Mouse (Mus musculus) liver, embryonic 13.5 days (tissue): ENCODE results near the gene Siah3. TPM values are rescaled to one million over a fixed set of nuclear protein-coding genes. Genes with fewer than 3 reads are reported as not detected.
"Not testable (repeated sequence)": the region's sequence is repeated elsewhere in the genome, so short reads cannot be mapped to it uniquely, and the experiment has no call there.

Experiments
- ATAC-seq: fragments of 200-750 bp; cut with Nextera tagmentation; 2 replicates; pipeline ENCODE4 v1.8.0; 2017; ENCODE audit warnings: low read depth, mild to moderate bottlenecking, moderate number of reproducible peaks, moderate library complexity
- DNase-seq: peaks from one replicate; pipeline ENCODE4 v3.0.0; 2022
- H3K27ac ChIP-seq: fragments of 300-500 bp; sonication (generic); 2 replicates; pipeline ENCODE4 v1.5.1; 2015; ENCODE audit warnings: moderate library complexity, mild to moderate bottlenecking, inconsistent platforms
- H3K27me3 ChIP-seq: fragments of 300-500 bp; sonication (generic); 2 replicates; pipeline ENCODE4 v1.6.1; 2015; ENCODE audit warnings: mild to moderate bottlenecking, inconsistent platforms
- H3K36me3 ChIP-seq: fragments of 300-500 bp; sonication (generic); 2 replicates; pipeline ENCODE4 v1.6.1; 2015; ENCODE audit warnings: mild to moderate bottlenecking, inconsistent platforms
- H3K4me1 ChIP-seq: fragments of 300-500 bp; sonication (generic); replicated peaks from 2 replicates; pipeline ENCODE4 v1.6.1; 2015; ENCODE audit warnings: inconsistent platforms
- H3K4me2 ChIP-seq: fragments of 300-500 bp; sonication (generic); 2 replicates; pipeline ENCODE4 v1.6.1; 2015; ENCODE audit warnings: inconsistent platforms, mild to moderate bottlenecking, moderate library complexity
- H3K4me3 ChIP-seq: fragments of 300-500 bp; sonication (generic); replicated peaks from 2 replicates; pipeline ENCODE4 v1.5.1; 2015; ENCODE audit warnings: mild to moderate bottlenecking, inconsistent platforms
- H3K9ac ChIP-seq: fragments of 300-500 bp; sonication (generic); 2 replicates; pipeline ENCODE4 v1.6.1; 2015; ENCODE audit warnings: mild to moderate bottlenecking, inconsistent platforms
- H3K9me3 ChIP-seq: fragments of 300-500 bp; sonication (generic); replicated peaks from 2 replicates; pipeline ENCODE4 v1.6.1; 2016; ENCODE audit warnings: inconsistent platforms
- WGBS: fragments of 180-500 bp; shearing (Covaris S2); methylation state at CpG from one replicate; pipeline ENCODE4 v1.1.7; 2015; ENCODE audit not compliant: insufficient replicate concordance; 5-methylcytosine and 5-hydroxymethylcytosine counted together
- polyA plus RNA-seq: library from polyadenylated mRNA; unstranded; fragments of >200 nt; fragmentation: Nextera tagmentation; extraction: Ambion mirVana; gene quantifications from 2 replicates; pipeline ENCODE4 v1.2.1, GENCODE M21; 2015

The Siah3 gene
- polyA plus RNA-seq, 1 experiment from 2014 or later, result 0.06 TPM

GRCm38 (mm10) chr14:75445948-75446281, 9.9 kb upstream of the Siah3 start:
- DNase-seq, result no peak
- H3K27ac ChIP-seq, result no peak overlapping the region
- ATAC-seq, result no peak
- H3K27me3 ChIP-seq, result no peaks in the 10 kb centered on the region
- peaks cover 7% of the 10 kb centered on the region; the same call in 1 of the 2 replicates for H3K4me1 ChIP-seq
- no peaks in the 10 kb centered on the region for H3K9me3 ChIP-seq
- peak overlapping the region; percentile 28 for H3K4me3 ChIP-seq
- 13% methylated on average over 6 of the region's 6 CpGs for WGBS
- H3K36me3 ChIP-seq, result no peaks in the 10 kb centered on the region
- H3K4me2 ChIP-seq, result peak overlapping the region; percentile 56
- H3K9ac ChIP-seq, result peak overlapping the region; percentile 33; the same call in 1 of the 2 replicates

GRCm38 (mm10) chr14:75446314-75446713, 9.5 kb upstream of the Siah3 start:
- H3K4me3 ChIP-seq, ATAC-seq, H3K27ac ChIP-seq, H3K9me3 ChIP-seq, H3K36me3 ChIP-seq, H3K27me3 ChIP-seq, H3K4me2 ChIP-seq, H3K9ac ChIP-seq, H3K4me1 ChIP-seq, DNase-seq: not testable (repeated sequence)

- ATAC-seq, result no peak
- Histone ChIP-seq H3K27ac (no peak overlapping the region), H3K4me3 (no peak overlapping the region), H3K36me3 (no peaks in the 10 kb centered on the region), H3K4me1 (0 out of 2 replicates have a peak, but pooled peaks cover 3% of the 10 kb centered on the region), H3K9ac (no peak overlapping the region), H3K9me3 (no peaks in the 10 kb centered on the region), H3K4me2 (no peak overlapping the region), H3K27me3 (peaks cover 26% of the 10 kb centered on the region)
- WGBS, result 82% methylated on average over 4 of the region's 4 CpGs
- no peak for DNase-seq
Observed at GRCm38 (mm10) chr14:75453906-75454305, 1.9 kb upstream of the Siah3 start.

- DNase-seq (no peak), ATAC-seq (no peak)
- Histone ChIP-seq H3K4me3 (no peak overlapping the region), H3K4me2 (no peak overlapping the region), H3K27ac (no peak overlapping the region), H3K4me1 (0 out of 2 replicates have a peak, but pooled peaks cover 3% of the 10 kb centered on the region), H3K27me3 (peaks cover 28% of the 10 kb centered on the region), H3K9me3 (no peaks in the 10 kb centered on the region), H3K9ac (no peak overlapping the region), H3K36me3 (no peaks in the 10 kb centered on the region)
- WGBS, result 15% methylated on average over 4 of the region's 4 CpGs
Observed at GRCm38 (mm10) chr14:75454716-75455115, 1.1 kb upstream of the Siah3 start.

- Histone ChIP-seq H3K4me2 (no peak overlapping the region), H3K36me3 (no peaks in the 10 kb centered on the region), H3K9ac (no peak overlapping the region), H3K4me3 (no peak overlapping the region), H3K9me3 (no peaks in the 10 kb centered on the region), H3K4me1 (0 out of 2 replicates have a peak, but pooled peaks cover 3% of the 10 kb centered on the region), H3K27me3 (peaks cover 29% of the 10 kb centered on the region), H3K27ac (no peak overlapping the region)
- DNase-seq (no peak), ATAC-seq (no peak)
- 21% methylated on average over 3 of the region's 3 CpGs for WGBS
Observed at GRCm38 (mm10) chr14:75455361-75455742, 430 bp upstream of the Siah3 start.

- no peak overlapping the region for H3K9ac ChIP-seq
- H3K36me3 ChIP-seq, result no peaks in the 10 kb centered on the region
- WGBS, result 13% methylated on average over 13 of the region's 13 CpGs
Observed at GRCm38 (mm10) chr14:75456489-75457220, 873 bp downstream of the Siah3 start.

GRCm38 (mm10) chr14:75457221-75457600, 1.4 kb downstream of the Siah3 start:
- ATAC-seq (no peak), DNase-seq (no peak)
- H3K4me1 ChIP-seq, result 0 out of 2 replicates have a peak, but pooled peaks cover 3% of the 10 kb centered on the region
- no peak overlapping the region for H3K27ac ChIP-seq
- H3K4me2 ChIP-seq, result peak overlapping the region; percentile 49
- no peaks in the 10 kb centered on the region for H3K9me3 ChIP-seq
- WGBS, result 42% methylated on average over 8 of the region's 8 CpGs
- H3K4me3 ChIP-seq, result peak overlapping the region; percentile 23; the same call in 1 of the 2 replicates
- peaks cover 29% of the 10 kb centered on the region for H3K27me3 ChIP-seq
- H3K36me3 ChIP-seq, result no peaks in the 10 kb centered on the region
- no peak overlapping the region for H3K9ac ChIP-seq

More at GRCm38 (mm10) chr14:75456489-75457220, 873 bp downstream of the Siah3 start:
- Histone ChIP-seq H3K4me2 (peak overlapping the region; percentile 49), H3K27me3 (peaks cover 29% of the 10 kb centered on the region), H3K4me1 (0 out of 2 replicates have a peak, but pooled peaks cover 3% of the 10 kb centered on the region), H3K27ac (no peak overlapping the region), H3K4me3 (peak overlapping the region; percentile 23; the same call in 1 of the 2 replicates), H3K9me3 (no peaks in the 10 kb centered on the region)
- ATAC-seq, result no peak
- no peak for DNase-seq

- no peak overlapping the region for H3K9ac ChIP-seq
- DNase-seq (no peak), ATAC-seq (no peak)
- 46% methylated on average over 10 of the region's 10 CpGs for WGBS
- no peaks in the 10 kb centered on the region for H3K36me3 ChIP-seq
- H3K4me2 ChIP-seq, result no peak overlapping the region
- H3K27ac ChIP-seq, result no peak overlapping the region
- H3K4me1 ChIP-seq, result 0 out of 2 replicates have a peak, but pooled peaks cover 3% of the 10 kb centered on the region
- H3K27me3 ChIP-seq, result peaks cover 29% of the 10 kb centered on the region
- no peak overlapping the region for H3K4me3 ChIP-seq
- no peaks in the 10 kb centered on the region for H3K9me3 ChIP-seq
Observed at GRCm38 (mm10) chr14:75459431-75459830, 3.6 kb downstream of the Siah3 start.

- no peak overlapping the region for H3K9ac ChIP-seq
- DNase-seq (no peak), ATAC-seq (no peak)
- H3K27ac ChIP-seq, result no peak overlapping the region
- H3K36me3 ChIP-seq, result no peaks in the 10 kb centered on the region
- H3K27me3 ChIP-seq, result peaks cover 25% of the 10 kb centered on the region
- 27% methylated on average over 3 of the region's 3 CpGs for WGBS
- H3K9me3 ChIP-seq, result no peaks in the 10 kb centered on the region
- no peak overlapping the region for H3K4me3 ChIP-seq
- no peak overlapping the region for H3K4me2 ChIP-seq
- 0 out of 2 replicates have a peak, but pooled peaks cover 3% of the 10 kb centered on the region for H3K4me1 ChIP-seq
Observed at GRCm38 (mm10) chr14:75459991-75460390, 4.2 kb downstream of the Siah3 start.

- H3K9ac ChIP-seq, result no peak overlapping the region
- no peak for ATAC-seq
- 0 out of 2 replicates have a peak, but pooled peaks cover 3% of the 10 kb centered on the region for H3K4me1 ChIP-seq
- no peak overlapping the region for H3K4me2 ChIP-seq
- H3K9me3 ChIP-seq, result no peaks in the 10 kb centered on the region
- DNase-seq, result no peak
- 58% methylated on average over 3 of the region's 3 CpGs for WGBS
- H3K36me3 ChIP-seq, result no peaks in the 10 kb centered on the region
- H3K27me3 ChIP-seq, result peaks cover 23% of the 10 kb centered on the region
- no peak overlapping the region for H3K27ac ChIP-seq
- H3K4me3 ChIP-seq, result no peak overlapping the region
Observed at GRCm38 (mm10) chr14:75460436-75460835, 4.7 kb downstream of the Siah3 start.

GRCm38 (mm10) chr14:75461770-75462169, 6.0 kb downstream of the Siah3 start:
- no peak for ATAC-seq
- 57% methylated on average over 4 of the region's 4 CpGs for WGBS

GRCm38 (mm10) chr14:75463171-75463570, 7.4 kb downstream of the Siah3 start:
- DNase-seq (no peak), ATAC-seq (no peak)
- 66% methylated on average over 4 of the region's 4 CpGs for WGBS
- Histone ChIP-seq H3K36me3 (no peaks in the 10 kb centered on the region), H3K9ac (no peak overlapping the region), H3K4me2 (no peak overlapping the region), H3K27me3 (0 out of 2 replicates have a peak, but pooled peaks cover 3% of the 10 kb centered on the region), H3K4me1 (no peaks in the 10 kb centered on the region), H3K27ac (no peak overlapping the region), H3K9me3 (no peaks in the 10 kb centered on the region), H3K4me3 (no peak overlapping the region)

More at GRCm38 (mm10) chr14:75461770-75462169, 6.0 kb downstream of the Siah3 start:
- no peaks in the 10 kb centered on the region for H3K9me3 ChIP-seq
- H3K27ac ChIP-seq, result no peak overlapping the region
- no peak overlapping the region for H3K4me3 ChIP-seq
- no peak overlapping the region for H3K4me2 ChIP-seq
- no peak for DNase-seq
- H3K9ac ChIP-seq, result no peak overlapping the region
- peaks cover 11% of the 10 kb centered on the region for H3K27me3 ChIP-seq
- H3K4me1 ChIP-seq, result no peaks in the 10 kb centered on the region
- no peaks in the 10 kb centered on the region for H3K36me3 ChIP-seq
